Mouse (Mus musculus) limb, embryonic 14.5 days (tissue): ENCODE measurements around the gene Sirt2. TPM values are rescaled to one million over a fixed set of nuclear protein-coding genes. Genes with fewer than 3 reads are reported as not detected.

Experiments
- ATAC-seq: fragments of 200-750 bp; cut with Nextera tagmentation; 2 replicates; pipeline ENCODE4 v1.8.0; 2017; ENCODE audit warnings: low read depth, moderate number of reproducible peaks, moderate TSS enrichment; ENCODE audit not compliant: low FRiP score
- DNase-seq: peaks from one replicate; pipeline ENCODE4 v3.0.0-alpha.2; 2015; ENCODE audit warnings: low spot score
- H3K27ac ChIP-seq: fragments of 300-500 bp; sonication (generic); replicated peaks from 2 replicates; pipeline ENCODE4 v1.5.1; 2014; ENCODE audit warnings: low read depth, mild to moderate bottlenecking, low read length, moderate library complexity, mixed read lengths
- H3K27me3 ChIP-seq: fragments of 300-500 bp; sonication (generic); 2 replicates; pipeline ENCODE4 v1.6.1; 2014; ENCODE audit warnings: low read length, mixed read lengths; ENCODE audit not compliant: control insufficient read depth, insufficient read depth
- H3K36me3 ChIP-seq: fragments of 300-500 bp; sonication (generic); 2 replicates; pipeline ENCODE4 v1.6.1; 2014; ENCODE audit warnings: mild to moderate bottlenecking, low read length, moderate library complexity, mixed read lengths; ENCODE audit not compliant: control insufficient read depth, insufficient read depth
- H3K4me1 ChIP-seq: fragments of 300-500 bp; sonication (generic); 2 replicates; pipeline ENCODE4 v1.6.1; 2014; ENCODE audit warnings: antibody characterized with exemption, low read length, mixed read lengths; ENCODE audit not compliant: control insufficient read depth, insufficient read depth
- H3K4me2 ChIP-seq: fragments of 300-500 bp; sonication (generic); replicated peaks from 2 replicates; pipeline ENCODE4 v1.6.1; 2014; ENCODE audit warnings: low read depth, mild to moderate bottlenecking, low read length, moderate library complexity; ENCODE audit not compliant: severe bottlenecking
- H3K4me3 ChIP-seq: fragments of 300-500 bp; sonication (generic); replicated peaks from 2 replicates; pipeline ENCODE4 v1.5.1; 2014; ENCODE audit warnings: low read length
- H3K9ac ChIP-seq: fragments of 300-500 bp; sonication (generic); 2 replicates; pipeline ENCODE4 v1.6.1; 2014; ENCODE audit warnings: mild to moderate bottlenecking, low read depth, low read length, moderate library complexity; ENCODE audit not compliant: severe bottlenecking
- H3K9me3 ChIP-seq: fragments of 300-500 bp; sonication (generic); 2 replicates; pipeline ENCODE4 v1.6.1; 2016; ENCODE audit warnings: low read length; ENCODE audit not compliant: control insufficient read depth
- POLR2A ChIP-seq: fragments of 200-500 bp; IDR thresholded peaks from 2 replicates; pipeline ENCODE4 v1.8.0; 2012; ENCODE audit warnings: inconsistent platforms, mild to moderate bottlenecking, moderate library complexity, borderline replicate concordance; ENCODE audit not compliant: insufficient read depth, insufficient read length; ENCODE audit errors: extremely low read depth
- WGBS: fragments of 180-500 bp; shearing (Covaris S2); extraction: QIAGEN DNeasy Blood & Tissue Kit; methylation state at CpG from one replicate; pipeline ENCODE4 v1.1.7; 2014; 5-methylcytosine and 5-hydroxymethylcytosine counted together
- polyA plus RNA-seq, 2 experiments: library from polyadenylated mRNA; depleted of rRNA in 1 of 2; stranded (reverse) in 1 of 2; unstranded in 1 of 2; fragments of >200 nt; fragmentation: Nextera tagmentation in 1 of 2; extraction: Ambion mirVana in 1 of 2; gene quantifications; 2 replicates each; pipeline versions ENCODE4 v1.2.1 to v1.2.3; 2012 to 2014

The Sirt2 gene
- polyA plus RNA-seq, 2 experiments, result 73.7 to 107 TPM

- no peak for TF ChIP-seq POLR2A
- no peak overlapping the region for H3K27ac ChIP-seq
- no peaks in the 10 kb centered on the region for H3K9me3 ChIP-seq
- 89% methylated on average over 9 of the region's 9 CpGs for WGBS
- no peaks in the 10 kb centered on the region for H3K27me3 ChIP-seq
- H3K4me1 ChIP-seq, result peaks cover 20% of the 10 kb centered on the region
- ATAC-seq, result no peak
- no peak overlapping the region for H3K9ac ChIP-seq
- H3K4me3 ChIP-seq, result no peak overlapping the region
- DNase-seq, result no peak
- H3K4me2 ChIP-seq, result no peak overlapping the region
- H3K36me3 ChIP-seq, result peaks cover 83% of the 10 kb centered on the region
Observed at GRCm38 (mm10) chr7:28815230-28815629, 48.7 kb downstream of the Sirt2 start.

- Histone ChIP-seq H3K9me3 (no peaks in the 10 kb centered on the region), H3K4me3 (no peak overlapping the region), H3K27ac (no peak overlapping the region), H3K4me2 (no peak overlapping the region), H3K9ac (no peak overlapping the region), H3K36me3 (peaks cover 93% of the 10 kb centered on the region), H3K4me1 (peaks cover 20% of the 10 kb centered on the region), H3K27me3 (no peaks in the 10 kb centered on the region)
- ATAC-seq (no peak), DNase-seq (no peak)
- 86% methylated on average over 9 of the region's 9 CpGs for WGBS
- TF ChIP-seq POLR2A, result no peak
Observed at GRCm38 (mm10) chr7:28816201-28816600, 49.7 kb downstream of the Sirt2 start.

- Histone ChIP-seq H3K9ac (no peak overlapping the region), H3K27me3 (no peaks in the 10 kb centered on the region), H3K4me2 (no peak overlapping the region), H3K9me3 (no peaks in the 10 kb centered on the region), H3K4me3 (no peak overlapping the region), H3K36me3 (peaks cover 99% of the 10 kb centered on the region), H3K27ac (no peak overlapping the region), H3K4me1 (peaks cover 19% of the 10 kb centered on the region)
- TF ChIP-seq POLR2A, result no peak
- DNase-seq, result no peak
- ATAC-seq, result no peak
- WGBS, result 93% methylated on average over 10 of the region's 10 CpGs
Observed at GRCm38 (mm10) chr7:28816920-28817319, 50.4 kb downstream of the Sirt2 start.

GRCm38 (mm10) chr7:28817524-28817923 is 51.0 kb downstream of the Sirt2 start:
- Histone ChIP-seq H3K27me3 (no peaks in the 10 kb centered on the region), H3K4me1 (peaks cover 13% of the 10 kb centered on the region), H3K4me2 (no peak overlapping the region), H3K36me3 (peaks cover 99% of the 10 kb centered on the region), H3K9me3 (no peaks in the 10 kb centered on the region), H3K27ac (no peak overlapping the region), H3K4me3 (no peak overlapping the region), H3K9ac (no peak overlapping the region)
- DNase-seq (no peak), ATAC-seq (no peak)
- 74% methylated on average over 6 of the region's 6 CpGs for WGBS
- TF ChIP-seq POLR2A, result no peak

- no peaks in the 10 kb centered on the region for H3K9me3 ChIP-seq
- no peak for ATAC-seq
- no peak overlapping the region for H3K27ac ChIP-seq
- TF ChIP-seq POLR2A, result no peak
- no peak overlapping the region for H3K9ac ChIP-seq
- WGBS, result 73% methylated on average over 4 of the region's 4 CpGs
- H3K36me3 ChIP-seq, result peaks cover 99% of the 10 kb centered on the region
- peaks cover 9% of the 10 kb centered on the region; the same call in 1 of the 2 replicates for H3K4me1 ChIP-seq
- no peak overlapping the region for H3K4me2 ChIP-seq
- no peaks in the 10 kb centered on the region for H3K27me3 ChIP-seq
- no peak overlapping the region for H3K4me3 ChIP-seq
- DNase-seq, result no peak
Observed at GRCm38 (mm10) chr7:28817957-28818356, 51.4 kb downstream of the Sirt2 start.

GRCm38 (mm10) chr7:28818436-28818835 is 51.9 kb downstream of the Sirt2 start:
- Histone ChIP-seq H3K27me3 (no peaks in the 10 kb centered on the region), H3K9ac (no peak overlapping the region), H3K4me1 (peaks cover 8% of the 10 kb centered on the region; the same call in 1 of the 2 replicates), H3K4me2 (no peak overlapping the region), H3K36me3 (peaks cover 99% of the 10 kb centered on the region), H3K27ac (no peak overlapping the region), H3K4me3 (no peak overlapping the region), H3K9me3 (no peaks in the 10 kb centered on the region)
- no peak for TF ChIP-seq POLR2A
- no peak for DNase-seq
- no peak for ATAC-seq
- 85% methylated on average over 16 of the region's 18 CpGs for WGBS
